Comparison of ENCODE assay signal across 18 mouse cellular contexts in genomic region chr1:94701688-94702087, GRCm38 (mm10).
"Had no signal": no experiment of that assay in that cellular context is flagged by ENCODE, and none has a peak within 500 bp of the region (broad histone marks: within the 10 kb centered on the region; RNA-seq: fewer than 3 reads in every experiment).

No protein-coding gene starts in this region.

- H3K27me3 ChIP-seq: kidney, embryonic 15.5 days; lung, embryonic 15.5 days; midbrain, embryonic 13.5 days; neural tube, embryonic 13.5 days; stomach, embryonic 15.5 days had no signal

- H3K4me3 ChIP-seq: kidney, embryonic 15.5 days; lung, embryonic 15.5 days; midbrain, embryonic 10.5 days; midbrain, embryonic 13.5 days; myocyte; neural tube, embryonic 13.5 days; stomach, embryonic 15.5 days had no signal

- H3K36me3 ChIP-seq: kidney, embryonic 15.5 days; lung, embryonic 15.5 days; midbrain, embryonic 10.5 days; midbrain, embryonic 13.5 days; neural tube, embryonic 13.5 days; stomach, embryonic 15.5 days had no signal

- H3K9me3 ChIP-seq: kidney, embryonic 15.5 days; lung, embryonic 15.5 days; midbrain, embryonic 10.5 days; midbrain, embryonic 13.5 days; neural tube, embryonic 13.5 days; stomach, embryonic 15.5 days had no signal

- H3K4me1 ChIP-seq: kidney, embryonic 15.5 days; lung, embryonic 15.5 days; midbrain, embryonic 10.5 days; midbrain, embryonic 13.5 days; neural tube, embryonic 13.5 days; stomach, embryonic 15.5 days had no signal

- DNase-seq: kidney, adult 8-10 months; kidney, postnatal 10 days; kidney, postnatal 36 days; lung, adult 18-20 months; lung, postnatal 10 days; lung, postnatal 4 days; retina, postnatal 1 day; right cerebral cortex, postnatal 25 days; spleen, adult 18-20 months; thymus, postnatal 36 days had no signal

- ATAC-seq: midbrain, embryonic 13.5 days; midbrain, embryonic 16.5 days had no signal
